Mouse (Mus musculus) liver, adult (tissue): ENCODE measurements around the gene Tmem185b.

ENCODE experiments used
- GATA4 ChIP-seq: IDR thresholded peaks from 2 replicates; pipeline ENCODE4 v1.6.1; 2014; ENCODE audit warnings: mild to moderate bottlenecking, low read length; ENCODE audit not compliant: insufficient replicate concordance

Gene Tmem185b

DNA sequence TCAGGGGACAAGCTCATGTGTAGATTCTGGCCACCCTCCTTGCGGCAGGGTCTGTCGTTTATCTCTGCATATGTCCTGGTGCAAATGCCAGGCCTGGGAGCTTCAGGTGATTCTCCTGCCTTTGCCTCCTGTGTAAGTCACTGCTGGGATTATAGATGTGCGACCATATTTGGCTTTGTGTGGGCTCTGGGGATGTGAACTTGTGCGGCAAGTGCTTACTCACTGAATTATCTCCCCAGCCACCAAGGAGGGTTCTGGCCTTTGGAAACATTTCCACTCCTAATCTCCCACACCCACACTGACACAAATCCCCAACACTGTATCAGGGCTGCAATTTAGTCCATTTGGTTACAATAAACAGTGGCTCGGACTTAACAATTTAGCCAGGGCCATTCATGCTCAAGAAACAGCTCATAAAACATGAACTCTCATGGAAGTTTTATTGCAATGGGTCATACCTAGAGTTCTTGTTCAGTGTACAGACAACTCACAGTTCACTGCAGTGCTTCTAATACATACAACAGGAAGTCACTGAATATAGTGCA lies 18.7 kb downstream of the Tmem185b start:
- no peak for TF ChIP-seq GATA4

DNA sequence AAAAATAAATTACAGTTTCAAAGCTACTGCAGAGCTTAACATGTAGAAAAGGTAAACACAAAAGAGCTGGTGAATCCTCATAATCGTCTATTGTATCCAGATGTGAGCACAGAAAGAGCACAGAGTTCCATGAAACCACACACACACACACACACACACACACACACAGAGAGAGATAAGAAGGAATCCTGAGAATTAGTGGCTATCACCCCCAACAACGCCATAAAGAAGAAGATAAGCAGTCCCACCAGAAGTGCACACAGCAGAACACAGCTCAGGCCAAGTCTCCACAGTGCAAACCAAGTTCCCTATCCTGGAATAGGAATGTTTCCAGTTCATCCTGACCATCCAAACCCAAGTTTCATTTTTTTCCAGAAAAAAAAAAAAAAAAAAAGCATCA lies 19.2 kb downstream of the Tmem185b start:
- no peak for TF ChIP-seq GATA4

DNA sequence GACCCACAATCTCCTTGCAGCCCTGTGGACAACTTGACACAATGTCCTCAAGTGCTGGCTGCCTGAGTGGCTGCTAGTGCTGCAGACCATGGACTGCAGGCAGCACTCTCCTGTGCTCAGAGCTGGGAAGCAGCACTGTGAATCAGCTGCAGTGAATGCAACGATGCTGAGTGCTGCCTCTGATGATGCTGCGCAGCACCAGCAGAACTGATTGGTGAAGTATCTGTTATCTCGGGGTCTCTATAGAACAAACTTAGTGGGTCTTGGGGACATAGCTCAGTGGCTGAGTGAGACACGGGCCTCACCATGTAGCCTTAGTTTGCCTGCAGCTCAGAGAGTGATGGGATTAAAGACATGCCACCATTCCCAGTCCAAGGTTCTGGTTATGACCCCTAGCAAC lies 19.7 kb downstream of the Tmem185b start:
- TF ChIP-seq GATA4, result no peak

DNA sequence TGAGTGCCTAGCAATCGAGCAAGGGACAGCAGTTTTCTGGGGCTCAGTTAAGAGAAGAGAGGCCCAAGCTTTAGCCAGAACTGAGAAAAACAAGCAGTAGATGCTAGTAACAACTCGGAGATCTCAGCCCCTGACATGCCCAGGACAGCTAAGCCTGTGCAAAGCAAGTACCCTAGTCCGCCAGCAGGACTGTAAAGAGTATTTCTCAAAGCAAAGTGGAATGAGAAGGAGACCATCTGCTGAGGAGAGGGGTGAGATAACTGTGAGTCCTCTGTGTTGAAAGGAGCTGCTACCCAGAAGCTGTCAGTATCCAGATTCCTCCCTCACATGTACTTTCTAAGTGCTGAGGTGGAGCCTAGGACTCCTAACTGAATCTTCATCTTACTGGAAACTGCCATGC lies 20.5 kb downstream of the Tmem185b start:
- no peak for TF ChIP-seq GATA4

DNA sequence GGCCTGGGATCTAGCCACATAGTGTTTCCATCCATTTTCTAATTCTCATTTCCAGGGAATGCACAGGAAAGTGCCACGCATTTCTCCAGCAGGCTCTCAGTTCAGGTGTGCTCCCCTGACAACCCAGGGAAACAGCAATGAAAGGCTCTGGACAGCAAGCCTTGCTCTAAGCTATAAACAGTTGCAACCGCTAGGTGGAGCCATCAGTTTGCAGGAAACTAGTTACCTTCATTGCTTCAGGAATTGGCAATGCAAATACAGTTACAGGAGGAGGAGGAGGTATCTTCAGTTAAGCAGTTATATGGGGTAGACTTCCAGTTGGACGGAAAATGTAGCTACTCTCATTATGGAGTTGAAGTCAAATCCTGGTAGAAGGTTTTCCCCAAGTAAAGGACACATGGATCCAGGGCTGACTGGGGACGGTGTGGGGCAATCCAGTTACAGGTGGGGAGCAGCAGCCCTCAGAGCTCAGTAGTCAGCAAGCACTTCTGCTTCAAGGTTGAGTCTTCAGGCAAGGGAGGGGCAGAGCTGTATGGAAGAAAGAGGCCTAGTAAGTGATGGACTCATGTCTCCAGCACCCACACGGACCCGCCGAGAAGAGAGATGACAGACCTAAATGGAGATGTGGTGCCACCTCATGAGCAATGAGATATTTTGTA lies 22.8 kb downstream of the Tmem185b start:
- TF ChIP-seq GATA4, result no peak

DNA sequence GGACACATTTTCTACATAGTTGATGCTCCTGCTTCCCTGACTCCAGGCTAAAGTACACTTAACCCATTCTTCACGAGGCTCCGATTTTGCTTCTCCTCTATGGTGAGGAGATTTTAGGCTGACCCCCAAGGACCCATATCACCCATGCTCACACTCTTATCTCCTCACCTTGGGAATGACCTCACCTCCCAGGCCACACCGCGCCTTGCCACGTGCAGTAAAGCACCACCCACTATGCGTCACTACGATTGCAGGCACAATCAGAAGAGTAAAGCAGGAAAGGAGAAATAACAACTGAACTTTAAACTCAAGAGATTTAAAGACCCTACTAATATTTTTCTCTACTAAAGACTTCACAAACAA lies 23.3 kb downstream of the Tmem185b start:
- no peak for TF ChIP-seq GATA4

DNA sequence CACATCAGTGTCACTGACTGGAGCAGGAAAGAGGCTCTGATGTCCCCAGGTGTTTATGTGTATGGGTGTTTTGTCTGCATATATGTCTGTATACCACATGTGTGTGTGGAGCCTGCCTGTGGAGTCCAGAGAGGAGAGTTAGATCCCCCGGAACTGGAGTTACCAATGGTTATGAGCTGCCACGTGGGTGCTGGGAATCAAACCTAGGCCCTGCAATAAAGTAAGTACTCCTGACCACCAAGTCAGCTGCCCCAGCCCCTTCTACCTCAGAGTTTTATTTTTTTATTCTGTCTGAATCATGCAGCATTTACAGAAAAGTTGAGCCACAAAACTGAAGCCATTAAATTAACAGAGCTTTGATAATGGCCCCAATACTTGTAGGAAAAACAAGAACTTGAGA lies 24.1 kb downstream of the Tmem185b start:
- no peak for TF ChIP-seq GATA4

DNA sequence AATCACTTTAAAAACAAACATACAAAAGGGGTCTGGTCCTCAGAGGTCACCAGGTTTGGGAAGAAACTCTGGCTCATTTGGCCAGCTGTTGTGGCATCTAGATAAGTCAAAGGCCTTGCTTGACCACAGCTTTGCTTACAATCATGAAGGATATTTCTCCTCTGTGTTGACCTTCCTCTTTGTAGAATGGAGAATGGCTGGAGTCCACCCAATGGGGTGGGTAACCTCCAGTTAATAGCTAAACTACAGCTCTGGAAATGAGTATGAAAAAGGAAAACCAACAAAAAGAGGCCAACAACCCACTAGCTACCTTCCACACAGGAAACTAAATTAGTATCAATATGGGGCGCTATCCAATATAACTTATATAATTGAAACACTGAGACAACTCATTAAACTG lies 25.7 kb downstream of the Tmem185b start:
- TF ChIP-seq GATA4, result no peak

DNA sequence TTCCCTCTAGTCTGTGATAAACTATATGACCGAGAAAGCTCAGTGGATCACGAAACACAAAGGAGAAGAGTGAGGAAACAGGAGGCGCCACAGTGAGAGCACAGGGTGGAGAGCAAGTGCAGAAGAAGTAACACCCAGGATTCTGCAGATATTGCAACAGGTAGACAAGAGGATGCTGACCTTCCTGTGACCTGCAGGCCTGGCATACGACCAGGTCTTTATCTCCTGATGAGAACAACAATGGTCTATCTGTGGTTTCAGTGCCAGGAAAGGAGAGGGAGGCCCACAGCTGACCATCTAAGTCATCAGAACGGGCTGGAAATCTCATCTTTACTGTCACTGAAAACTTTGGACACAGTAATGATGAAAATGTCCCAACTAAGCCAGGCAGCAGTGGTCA lies 29.7 kb downstream of the Tmem185b start:
- TF ChIP-seq GATA4, result no peak

DNA sequence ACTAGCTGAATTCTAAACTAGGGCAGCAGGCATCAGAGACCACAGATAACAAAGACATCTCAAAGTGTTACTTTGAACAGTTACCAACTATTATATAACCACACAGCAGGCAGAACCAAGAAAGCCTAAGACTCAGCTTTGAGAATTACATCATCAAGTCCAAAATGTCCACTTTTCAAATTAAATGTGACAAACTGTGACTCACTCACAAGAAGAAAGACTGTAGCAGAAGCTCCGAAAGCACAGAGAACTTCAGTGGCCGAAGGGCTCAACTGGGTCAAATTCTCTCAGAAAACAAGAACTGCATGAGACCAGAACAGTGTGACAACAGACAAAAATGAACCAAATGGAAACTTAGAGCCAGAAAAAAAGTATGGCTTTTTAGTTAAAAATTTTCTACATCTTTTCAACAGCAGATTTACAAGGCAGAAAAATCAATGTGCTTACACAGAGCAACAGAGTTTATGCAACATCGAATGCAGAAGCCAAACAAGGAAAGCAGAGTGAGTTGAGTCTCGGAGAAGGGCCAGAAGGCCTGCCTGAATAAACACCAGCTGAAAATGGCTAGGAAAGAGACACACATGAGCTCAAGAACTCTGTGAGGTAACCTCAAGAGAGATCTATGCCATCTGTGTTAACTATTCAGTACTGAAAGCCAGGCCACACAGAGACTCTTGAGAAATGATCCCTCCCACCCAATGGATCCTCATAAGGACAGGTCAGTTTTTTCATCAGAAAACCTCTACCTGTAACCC lies 31.9 kb downstream of the Tmem185b start:
- TF ChIP-seq GATA4, result no peak

DNA sequence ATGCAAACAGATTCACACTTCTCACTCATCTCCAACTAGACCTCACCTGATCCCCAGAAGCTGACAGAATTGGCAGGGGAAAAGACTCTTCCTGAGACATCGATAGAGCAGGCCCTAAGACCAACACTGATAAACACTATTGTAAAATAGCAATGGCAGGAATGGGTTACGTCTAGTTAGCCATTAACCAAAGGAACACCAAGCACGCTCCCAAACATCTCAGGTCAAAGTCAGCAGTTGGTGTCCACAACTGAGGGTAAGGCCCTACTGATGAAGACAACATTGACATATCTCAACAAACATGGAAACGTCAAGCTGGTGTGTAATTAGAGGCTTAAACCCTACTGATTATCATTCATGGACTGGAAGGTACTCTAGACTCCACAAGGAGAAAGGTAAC lies 39.6 kb downstream of the Tmem185b start:
- TF ChIP-seq GATA4, result no peak

DNA sequence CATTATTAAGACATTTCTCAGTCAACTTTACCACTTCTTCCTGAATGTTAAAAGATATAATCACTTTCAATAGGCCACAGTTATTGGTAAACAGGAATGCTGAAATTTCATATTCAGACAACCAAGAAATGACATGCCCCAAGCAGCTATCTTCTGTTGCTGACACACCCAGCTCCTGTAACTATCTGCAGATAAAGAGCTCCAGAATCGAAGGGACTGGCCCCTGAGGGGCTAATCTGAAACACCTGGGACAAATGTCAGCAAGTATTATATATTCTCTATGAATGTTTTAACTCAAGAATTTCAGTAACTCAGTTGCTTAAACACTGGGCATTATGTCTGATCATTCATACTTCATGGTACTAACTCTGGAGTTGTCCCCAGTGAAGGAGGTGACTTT lies 44.2 kb downstream of the Tmem185b start:
- no peak for TF ChIP-seq GATA4
